Mouse (Mus musculus) skeletal muscle tissue, adult 2 months (tissue): ENCODE measurements around the gene Sstr3.

Experiments
- DNase-seq: peaks from one replicate; pipeline ENCODE4 v3.0.0-alpha.2; 2012; ENCODE audit warnings: low read depth, low spot score

Gene Sstr3

DNA sequence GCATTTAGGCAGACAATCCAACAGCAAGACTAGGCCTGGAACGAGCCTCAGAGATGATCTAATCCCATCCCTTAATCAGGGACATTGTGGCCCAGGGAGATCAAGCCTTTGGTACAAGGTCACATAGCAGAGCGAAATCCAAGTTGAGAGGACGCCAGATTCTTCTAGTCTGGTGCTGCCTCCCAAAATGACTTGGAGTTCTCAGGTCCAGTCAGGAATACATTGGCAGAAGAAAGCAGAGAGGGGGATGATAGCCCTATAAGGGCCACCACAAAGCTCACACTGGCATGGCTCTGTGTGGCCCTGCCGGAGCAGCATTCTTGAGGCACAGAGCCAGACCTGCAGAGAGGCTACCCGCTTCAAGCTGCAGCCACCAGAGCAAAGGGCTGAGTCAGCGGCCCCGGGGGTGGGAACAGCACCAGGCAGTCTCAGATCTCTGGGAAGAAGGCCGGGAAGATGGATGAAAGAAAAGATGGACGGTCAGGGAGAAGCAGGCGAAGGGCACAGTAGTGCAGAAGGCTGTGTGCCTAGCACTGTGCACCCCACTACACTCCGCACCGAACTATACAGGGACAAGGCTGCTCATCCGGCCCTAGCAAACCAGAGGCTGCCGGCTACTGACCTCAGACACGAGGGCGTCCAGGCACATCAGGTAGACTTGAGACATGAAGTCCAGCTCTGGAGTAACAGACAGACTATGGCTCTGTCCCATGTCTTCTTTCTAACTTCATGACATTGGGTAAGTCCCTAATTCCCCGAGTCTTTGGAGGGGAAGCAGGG lies 13.6 kb downstream of the Sstr3 start, which contains the start of gene C1qtnf6:
Gene C1qtnf6 (minus strand): TSS at position 746 of the 780 bp plus-strand sequence.
- DNase-seq, result peak; percentile 84

DNA sequence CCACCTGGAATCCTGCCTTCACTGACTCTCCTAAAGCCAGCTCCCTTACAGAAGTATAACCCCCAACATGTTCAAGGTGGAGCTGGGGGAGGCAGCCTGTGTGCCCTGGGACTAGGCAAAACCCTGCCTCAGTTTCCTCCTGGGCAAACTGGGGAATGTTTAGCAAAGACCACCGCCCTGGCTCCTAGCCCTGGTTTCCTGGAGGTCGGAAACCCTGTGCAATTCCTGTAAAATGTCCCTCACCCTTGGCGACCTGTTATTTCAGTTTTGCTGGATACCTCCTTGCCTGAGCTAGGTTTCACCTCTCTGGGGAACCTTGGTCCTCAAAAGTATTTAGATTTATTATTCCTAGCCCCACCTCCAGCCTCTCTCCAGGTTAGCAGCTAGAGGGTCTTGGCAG lies 14.3 kb downstream of the Sstr3 start:
- no peak for DNase-seq

DNA sequence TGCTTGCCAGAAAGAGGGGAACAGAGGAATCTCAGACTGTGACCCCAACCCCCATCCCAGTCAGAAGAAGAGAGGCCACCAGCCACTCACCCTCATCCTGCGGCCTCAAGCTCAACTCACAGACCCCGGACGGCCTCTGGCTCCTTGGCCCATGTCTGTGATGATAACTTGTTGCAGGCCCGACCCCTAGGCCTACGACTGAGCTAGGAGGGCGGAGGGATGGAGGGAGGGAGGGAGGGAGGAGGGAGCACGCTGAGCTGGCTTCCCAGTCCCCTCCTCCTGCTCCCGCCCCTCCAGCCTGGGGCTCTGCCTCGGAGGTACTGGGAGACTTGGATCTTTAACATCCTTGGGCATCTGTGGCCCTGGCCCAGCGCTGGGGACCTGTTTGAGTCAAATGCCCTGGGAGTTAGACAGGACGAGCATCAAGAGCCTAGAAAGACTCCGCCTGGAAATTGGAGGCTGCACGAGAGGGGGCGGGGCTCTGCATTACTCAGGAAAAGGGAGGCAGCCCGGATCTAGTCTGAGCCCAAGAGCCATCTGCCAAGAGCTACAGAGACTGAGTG lies 15.0 kb downstream of the Sstr3 start:
- DNase-seq, result peak; percentile 50

DNA sequence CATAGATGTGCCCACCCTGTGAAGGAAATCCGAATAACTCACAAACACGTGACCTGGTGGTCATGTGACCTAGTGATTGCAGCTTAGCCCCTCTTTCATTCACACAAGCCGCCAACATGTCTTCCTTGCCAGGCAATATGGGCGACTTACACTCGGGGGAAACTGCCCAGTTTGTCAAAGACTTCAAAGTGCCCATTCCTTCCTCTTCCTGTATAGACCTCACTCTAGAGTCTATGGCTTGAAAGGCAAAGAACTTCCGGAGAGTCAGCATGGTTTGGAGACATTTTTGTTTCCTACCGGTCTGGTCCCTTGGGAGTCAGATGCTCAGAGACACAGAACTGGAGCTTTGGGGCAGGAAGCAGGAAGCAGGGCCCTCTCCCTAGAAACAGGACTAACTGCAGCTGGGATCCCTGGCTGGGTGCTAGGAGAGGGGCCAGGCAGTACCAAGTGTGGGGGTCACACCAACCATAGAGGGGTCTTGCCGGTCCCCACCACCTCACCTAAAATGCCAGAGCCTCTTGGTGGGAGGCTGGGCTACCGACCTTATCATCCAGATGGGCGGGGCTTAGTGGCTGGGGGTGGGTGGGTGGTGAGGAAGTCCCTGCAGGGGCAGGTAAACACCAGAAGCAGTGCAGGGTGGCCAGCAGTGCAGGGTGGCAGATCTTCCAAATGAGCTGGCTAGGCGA lies 15.6 kb downstream of the Sstr3 start:
- peak; percentile 39 for DNase-seq

DNA sequence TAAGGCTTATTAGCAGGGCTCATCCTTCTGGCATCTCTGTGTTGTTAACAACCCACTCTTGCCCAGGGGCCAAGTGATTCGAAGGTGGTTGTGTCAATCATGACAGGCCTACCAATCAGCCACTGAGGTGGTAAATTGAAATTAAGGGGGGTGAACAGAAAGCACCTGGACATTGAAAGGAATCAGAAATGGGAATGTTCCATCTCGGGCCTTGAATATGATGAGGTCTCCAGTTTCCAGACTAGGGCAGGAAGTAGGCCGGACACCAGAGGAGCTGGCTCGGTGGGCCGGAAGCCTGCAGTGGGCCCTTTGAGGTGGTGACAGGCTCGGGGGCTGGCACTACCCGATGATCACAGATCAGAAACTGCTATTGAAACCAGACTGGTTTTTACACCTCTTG lies 16.5 kb downstream of the Sstr3 start:
- peak; percentile 34 for DNase-seq

DNA sequence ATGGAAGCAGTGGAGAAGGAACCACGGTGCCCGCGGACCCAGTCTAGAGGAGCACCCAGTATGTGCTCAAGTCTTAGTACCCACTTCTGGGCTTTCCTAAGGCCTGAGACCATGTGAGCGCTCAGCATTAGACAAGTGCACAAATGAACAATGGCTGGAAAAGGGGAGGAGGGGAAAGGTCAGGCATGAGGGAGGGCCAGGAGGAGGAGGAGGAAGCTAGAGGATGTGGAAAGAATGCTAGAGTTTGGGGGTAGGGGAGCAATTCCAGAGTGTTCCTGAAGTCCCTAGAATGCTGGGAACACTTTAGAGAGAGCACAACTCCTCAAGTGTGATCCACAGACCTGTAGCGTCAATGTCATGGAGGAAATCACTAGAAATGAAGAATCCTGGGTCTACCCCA lies 20.3 kb downstream of the Sstr3 start:
- no peak for DNase-seq

DNA sequence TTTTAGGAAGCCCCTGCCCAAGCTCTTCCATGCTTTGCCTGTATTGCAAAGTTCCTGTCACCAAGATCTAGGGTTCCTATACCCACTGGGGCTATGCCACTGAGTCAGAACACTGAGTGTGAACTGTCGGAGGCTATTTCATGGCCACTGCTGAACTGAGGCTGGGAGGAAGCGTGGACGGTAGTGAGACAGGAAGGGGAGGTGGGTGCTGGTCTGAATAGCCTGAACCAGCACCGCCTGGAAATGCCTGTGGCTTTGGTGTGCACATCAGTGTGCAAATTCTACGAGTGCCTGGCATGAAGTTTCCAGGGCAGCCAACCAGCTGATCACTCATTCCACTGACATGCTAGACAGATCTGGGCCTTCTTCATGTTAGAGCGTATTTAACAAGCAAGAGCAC lies 22.6 kb downstream of the Sstr3 start:
- DNase-seq, result no peak

DNA sequence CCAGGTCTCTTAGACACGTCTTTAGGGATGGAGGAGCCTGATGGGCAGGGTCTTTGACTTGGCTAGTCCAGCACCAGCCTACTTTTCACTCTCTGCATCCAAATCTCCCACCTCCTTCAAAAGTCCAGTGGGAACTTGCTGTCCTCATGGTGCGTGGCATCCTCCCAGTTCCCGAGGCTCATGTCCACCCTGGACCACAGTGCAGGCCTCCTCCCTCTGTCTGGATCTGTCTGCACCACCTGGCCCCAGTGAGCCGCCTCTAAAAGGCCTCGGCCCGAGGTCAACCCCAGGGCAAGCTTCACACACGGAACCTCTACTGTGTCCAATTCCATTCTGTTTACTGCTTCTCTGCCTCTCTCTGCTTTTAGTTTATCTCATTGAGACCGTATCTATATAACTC lies 23.2 kb downstream of the Sstr3 start:
- peak; percentile 30 for DNase-seq

DNA sequence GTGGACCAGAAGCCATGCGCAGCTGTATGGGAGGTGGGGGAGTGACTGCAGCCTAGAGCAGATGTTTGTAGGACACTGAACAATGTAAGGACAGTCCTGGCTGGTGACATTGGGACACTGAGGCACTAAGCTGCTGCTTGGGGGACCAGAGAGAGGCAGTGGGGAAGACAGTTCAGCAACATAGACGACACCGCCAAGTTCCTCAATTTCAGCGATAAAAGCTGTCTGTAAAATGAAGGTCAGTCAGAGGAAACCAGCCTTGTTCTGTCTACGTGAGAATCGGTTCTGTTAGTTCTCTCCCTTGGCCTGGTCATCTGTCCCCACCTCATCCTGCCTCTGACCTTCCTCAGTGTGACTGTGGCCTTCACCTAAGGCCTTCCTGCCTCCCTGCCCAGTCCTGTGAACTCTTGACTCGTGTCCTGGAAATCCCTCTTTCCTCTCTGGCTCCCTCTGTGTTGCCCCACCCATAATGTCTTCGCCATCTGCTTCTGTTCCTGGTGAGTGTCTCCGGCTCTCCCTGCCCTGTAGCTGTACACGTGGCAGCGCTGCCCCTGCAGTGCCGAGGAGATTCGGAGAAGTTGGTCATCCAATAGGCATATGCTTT lies 24.3 kb downstream of the Sstr3 start:
- DNase-seq, result peak; percentile 55

DNA sequence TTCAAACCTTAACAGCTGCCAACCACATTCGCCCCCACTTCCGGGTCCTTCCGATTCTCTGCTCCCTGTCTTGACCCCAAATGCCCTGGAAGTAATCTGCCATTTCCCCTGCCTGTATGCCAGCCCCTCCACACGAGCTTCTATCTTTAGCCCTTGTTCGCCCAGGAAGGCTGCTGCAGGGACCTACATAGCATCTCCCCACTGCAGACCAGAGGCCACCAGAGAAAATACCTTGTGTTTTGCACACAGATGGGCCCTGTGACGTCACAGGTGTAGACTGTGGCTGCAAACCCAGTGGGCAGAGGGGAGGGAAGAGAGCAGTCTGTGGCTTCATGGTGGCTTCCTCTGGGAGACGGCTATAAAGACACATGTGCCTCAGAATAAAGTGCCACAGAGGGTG lies 26.3 kb downstream of the Sstr3 start:
- DNase-seq, result no peak

DNA sequence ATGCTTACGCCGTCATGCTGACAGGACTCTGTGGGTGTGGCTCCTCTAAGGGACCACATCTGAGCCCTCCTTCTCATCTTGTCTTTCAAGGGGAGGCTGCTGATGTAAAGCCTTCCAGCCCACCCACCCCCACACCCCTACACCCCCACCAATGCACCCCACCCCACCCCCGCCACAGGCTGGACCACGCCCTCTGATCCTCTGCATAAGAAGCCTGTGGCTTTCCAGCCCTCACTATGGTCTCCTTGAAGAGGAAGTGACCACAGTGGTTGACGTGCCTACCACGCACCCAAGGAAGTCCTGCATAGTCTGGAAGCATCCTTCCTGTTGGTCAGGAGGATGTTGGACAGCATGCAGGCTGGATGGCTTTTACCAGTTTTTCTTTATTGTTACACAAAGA lies 28.7 kb downstream of the Sstr3 start:
- no peak for DNase-seq

DNA sequence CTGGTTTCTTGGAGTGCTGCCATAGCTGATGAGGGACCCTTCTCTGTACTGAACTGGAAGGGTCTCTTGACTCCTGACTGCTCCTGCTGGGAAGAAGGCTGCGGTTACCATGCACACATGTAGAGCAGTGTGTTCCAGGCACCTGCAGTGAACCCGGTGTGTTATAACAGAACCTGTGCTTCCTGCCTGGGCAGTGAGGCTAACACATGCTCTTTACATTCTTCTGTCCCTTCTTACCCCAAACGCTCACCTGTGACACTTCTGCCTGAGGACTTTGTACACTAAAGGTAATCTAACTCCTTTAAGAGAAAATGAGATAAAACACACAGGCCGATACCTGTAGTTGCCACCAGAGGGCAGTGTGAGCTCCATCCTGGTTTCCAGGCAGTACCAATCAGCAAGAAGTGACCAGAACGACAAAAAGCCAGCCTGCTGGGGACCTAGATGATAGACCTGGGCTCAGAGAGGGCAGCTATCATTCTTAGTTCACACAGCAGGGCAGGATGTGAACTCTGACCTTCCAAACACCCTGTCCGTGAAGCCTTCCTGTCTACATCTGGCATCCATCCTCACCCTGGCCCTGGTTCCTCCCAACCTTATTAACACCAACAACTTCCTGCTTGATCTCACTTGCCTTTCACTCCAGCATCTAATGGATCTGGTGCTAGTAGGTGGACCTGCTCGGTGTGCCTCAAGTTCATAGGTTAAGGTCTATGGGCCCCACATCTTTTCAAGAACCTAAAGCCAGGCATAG lies 29.9 kb downstream of the Sstr3 start:
- DNase-seq, result peak; percentile 60

DNA sequence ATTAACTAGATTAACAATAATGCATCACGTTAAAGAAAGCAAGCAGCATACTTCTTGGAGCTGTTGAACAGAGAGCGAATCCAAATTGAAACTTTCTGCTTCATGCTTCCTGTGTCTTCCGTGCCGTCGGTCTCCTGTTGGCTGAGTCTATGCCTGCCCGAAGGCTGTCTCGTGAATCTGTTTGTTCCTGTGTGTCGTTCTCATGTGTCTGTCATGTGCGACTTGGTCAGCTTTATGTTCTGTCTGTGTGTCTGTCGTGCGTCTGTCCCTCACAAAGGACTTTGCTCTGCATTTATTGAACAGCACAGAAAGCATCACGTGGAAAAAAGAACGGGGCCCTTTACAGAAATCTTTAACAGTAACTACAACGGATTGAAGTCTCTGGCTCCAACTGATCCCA lies 31.5 kb downstream of the Sstr3 start:
- DNase-seq, result no peak

DNA sequence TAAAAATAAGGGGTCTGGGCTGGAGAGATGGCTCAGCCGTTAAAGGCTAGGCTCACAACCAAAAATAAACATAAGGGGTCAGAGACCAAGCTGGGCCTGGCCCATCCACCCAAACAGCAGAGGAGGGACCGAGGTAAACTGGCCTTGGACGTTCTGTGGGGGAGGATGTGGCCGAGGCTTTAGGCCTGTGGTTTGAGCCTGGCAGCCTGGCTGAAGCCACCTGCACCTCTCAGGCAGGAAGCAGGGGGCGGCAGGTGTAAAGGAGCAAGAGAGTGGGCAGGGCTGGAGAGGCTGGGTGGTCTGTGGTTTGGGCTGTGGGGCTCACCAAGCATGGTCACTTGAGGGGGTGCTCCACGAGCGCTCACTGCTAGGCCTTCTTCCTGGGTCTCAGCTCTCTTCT lies 32.5 kb downstream of the Sstr3 start:
- DNase-seq, result no peak

DNA sequence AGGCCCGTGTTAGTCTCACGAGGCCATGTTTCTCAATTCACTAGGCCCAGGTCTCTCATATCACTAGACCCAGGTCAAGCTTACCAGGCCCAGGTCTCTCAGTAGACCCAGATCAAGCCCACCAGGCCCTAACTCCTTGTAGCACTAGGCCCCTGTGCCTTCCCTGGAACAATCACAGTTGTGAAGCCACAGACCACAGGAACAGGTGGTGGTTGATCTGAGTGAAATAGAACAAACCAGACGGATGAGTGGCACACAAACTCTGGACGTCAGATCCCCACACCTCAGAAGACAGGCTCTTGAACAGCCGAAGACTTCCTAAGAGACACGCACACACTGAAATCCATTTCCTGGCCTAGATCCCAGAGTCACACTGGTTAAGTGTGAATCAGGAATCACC lies 33.7 kb downstream of the Sstr3 start:
- DNase-seq, result no peak

DNA sequence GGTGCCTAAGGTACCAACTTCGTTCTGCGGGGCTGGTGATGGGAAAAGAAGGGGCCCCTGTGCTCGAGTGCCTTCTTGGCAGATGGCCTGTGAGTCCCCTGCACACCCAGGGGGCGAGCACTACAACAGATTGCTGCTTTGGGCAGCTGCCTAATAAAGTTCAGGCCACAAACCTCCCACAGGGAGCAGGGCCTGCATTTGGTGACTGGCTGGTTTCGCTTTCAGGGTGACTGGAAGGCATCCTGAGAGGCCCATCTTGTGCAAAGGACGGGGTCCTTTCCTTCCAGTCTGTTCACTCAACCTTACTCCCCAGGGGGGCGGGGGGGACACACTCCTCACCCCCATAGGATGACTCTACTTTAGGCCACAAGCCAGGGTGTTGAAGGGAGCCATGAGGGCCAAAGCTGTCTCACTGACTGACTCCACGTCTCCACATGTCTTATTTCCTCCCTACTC lies 34.3 kb downstream of the Sstr3 start:
- no peak for DNase-seq

DNA sequence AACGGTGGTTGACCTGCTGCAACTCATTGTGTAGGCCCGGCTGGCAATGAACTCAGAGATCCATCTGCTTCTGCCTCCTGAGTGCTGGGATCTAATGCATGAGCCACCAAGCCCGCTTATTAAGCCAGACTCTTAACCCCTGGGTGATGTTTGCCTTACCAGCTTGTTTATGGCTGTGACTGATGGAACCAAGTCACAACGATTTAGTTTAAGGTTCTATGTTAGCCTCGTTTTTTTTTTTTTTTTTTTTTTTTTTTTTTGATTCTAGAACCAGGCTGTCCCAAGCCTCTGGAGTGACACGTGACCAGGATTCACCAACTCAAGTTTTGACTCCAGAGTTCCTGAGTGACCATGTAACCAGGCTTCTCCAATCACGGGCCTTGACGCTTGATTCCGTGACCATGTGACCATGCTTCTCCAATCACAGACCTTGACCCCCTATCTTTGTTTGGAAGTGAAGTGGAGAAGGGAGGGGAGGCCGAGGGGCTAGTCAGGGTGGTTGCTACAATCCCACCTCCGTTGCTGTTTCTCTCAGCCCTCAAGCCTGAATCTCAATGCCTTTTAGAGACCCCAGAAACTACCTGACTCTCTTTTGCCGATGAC lies 35.1 kb downstream of the Sstr3 start:
- DNase-seq, result no peak

DNA sequence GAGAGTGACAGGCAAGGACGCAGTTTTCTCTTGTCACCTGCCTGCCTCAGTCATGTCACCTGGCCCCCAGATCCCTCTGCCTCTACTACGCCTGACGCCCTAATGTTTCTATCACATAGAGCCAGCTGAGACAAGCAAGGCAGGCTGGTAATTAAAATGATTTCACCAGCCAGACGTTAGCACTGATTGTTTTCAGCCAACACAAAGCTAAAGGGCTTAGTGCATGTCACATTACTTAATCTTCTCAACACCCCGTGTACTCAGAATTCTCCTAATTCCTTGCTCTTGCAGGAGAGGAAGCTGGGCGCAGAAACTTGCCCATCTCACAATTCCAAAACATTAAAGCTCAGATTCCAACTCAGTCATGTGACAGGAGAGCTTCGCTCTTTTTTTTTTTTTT lies 36.0 kb downstream of the Sstr3 start:
- no peak for DNase-seq

DNA sequence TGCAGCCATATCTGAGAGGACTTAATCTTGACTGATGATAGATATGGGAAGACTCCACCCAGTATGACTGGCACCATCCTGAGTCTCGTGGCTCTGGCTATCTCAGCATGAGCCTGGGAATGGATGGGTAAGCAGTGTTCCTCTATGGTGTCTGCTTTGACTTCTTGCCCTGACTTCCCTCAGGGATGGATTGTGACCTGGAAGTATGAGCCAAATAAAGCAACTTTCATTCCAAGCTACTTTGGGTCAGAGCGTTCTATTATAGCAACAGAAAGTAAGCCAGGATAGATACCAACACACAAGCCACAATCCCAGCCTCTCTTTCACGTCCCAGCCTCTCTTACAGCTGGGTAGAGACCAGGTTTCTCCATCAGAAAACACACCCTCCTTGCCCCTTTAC lies 38.9 kb downstream of the Sstr3 start:
- DNase-seq, result no peak

DNA sequence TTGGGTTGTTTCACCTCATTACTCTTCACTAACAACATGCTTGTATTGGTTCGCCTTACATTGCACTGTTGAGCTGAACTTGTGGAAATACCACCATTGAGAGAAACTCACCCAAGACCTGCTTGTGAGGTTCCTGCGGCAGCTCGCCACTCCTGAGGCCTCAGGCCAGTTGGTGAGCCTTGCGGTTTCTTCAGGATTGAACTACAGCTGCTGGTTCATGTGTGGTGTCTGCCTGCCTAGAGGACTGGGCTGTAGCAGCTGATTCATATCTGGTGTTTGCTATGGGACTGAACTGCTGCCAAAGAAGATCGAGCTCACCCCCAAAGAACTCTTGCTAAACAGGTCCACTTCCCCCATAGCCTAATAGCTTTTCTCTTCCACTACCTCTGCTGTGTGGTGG lies 39.7 kb downstream of the Sstr3 start:
- DNase-seq, result no peak

DNA sequence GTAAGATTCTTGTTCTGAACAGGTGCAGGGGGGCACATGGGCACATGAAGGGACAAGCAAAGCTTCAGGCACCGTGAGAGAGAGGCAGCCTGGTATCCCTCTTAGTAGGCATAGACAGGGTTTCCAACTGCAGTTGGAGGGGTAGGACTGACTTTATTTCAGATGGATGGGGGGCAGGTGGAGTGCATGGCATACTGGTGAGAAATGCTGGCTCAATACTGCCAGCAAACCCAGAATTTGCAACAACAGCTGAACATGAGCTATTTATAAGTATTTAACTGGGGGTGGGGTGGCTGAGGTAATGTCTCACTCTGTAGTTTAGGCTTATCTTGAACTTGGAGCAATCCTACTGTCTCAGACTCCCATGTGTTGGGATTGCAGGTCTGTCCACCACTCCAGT lies 40.5 kb downstream of the Sstr3 start:
- DNase-seq, result no peak
